Mouse (Mus musculus) spleen, adult 2 months (tissue): ENCODE results near the gene Trpc4ap.

ENCODE experiments used
- CTCF ChIP-seq: fragments of 200-500 bp; IDR thresholded peaks from 2 replicates; pipeline ENCODE4 v1.5.1; 2011; ENCODE audit warnings: mild to moderate bottlenecking, inconsistent platforms; ENCODE audit not compliant: insufficient read depth, insufficient read length, insufficient replicate concordance; ENCODE audit errors: extremely low read depth
- POLR2A ChIP-seq: fragments of 200-500 bp; IDR thresholded peaks from 2 replicates; pipeline ENCODE4 v1.6.1; 2011; ENCODE audit warnings: low read depth, low read length, inconsistent platforms

- no peak for TF ChIP-seq CTCF
- no peak for TF ChIP-seq POLR2A
These were observed 58.5 kb downstream of the Trpc4ap start for GRCm38 (mm10) chr2:155633731-155634130.
